Mouse (Mus musculus) hindbrain, embryonic 15.5 days (tissue): ENCODE measurements around the gene Mttp. TPM values are rescaled to one million over a fixed set of nuclear protein-coding genes. Genes with fewer than 3 reads are reported as not detected.

Experiments used
- ATAC-seq: fragments of 200-750 bp; cut with Nextera tagmentation; 2 replicates; pipeline ENCODE4 v1.8.0; 2017; ENCODE audit warnings: low read depth, moderate number of reproducible peaks, moderate TSS enrichment; ENCODE audit not compliant: low FRiP score
- H3K27ac ChIP-seq: fragments of 300-500 bp; sonication (generic); replicated peaks from 2 replicates; pipeline ENCODE4 v1.5.1; 2015; ENCODE audit warnings: mild to moderate bottlenecking, inconsistent platforms
- H3K27me3 ChIP-seq: fragments of 300-500 bp; sonication (generic); 2 replicates; pipeline ENCODE4 v1.6.1; 2015; ENCODE audit warnings: control low read depth, inconsistent platforms
- H3K36me3 ChIP-seq: fragments of 300-500 bp; sonication (generic); 2 replicates; pipeline ENCODE4 v1.6.1; 2015; ENCODE audit warnings: control low read depth, inconsistent platforms
- H3K4me1 ChIP-seq: fragments of 300-500 bp; sonication (generic); replicated peaks from 2 replicates; pipeline ENCODE4 v1.6.1; 2015; ENCODE audit warnings: control low read depth, inconsistent platforms
- H3K4me2 ChIP-seq: fragments of 300-500 bp; sonication (generic); 2 replicates; pipeline ENCODE4 v1.6.1; 2015; ENCODE audit warnings: moderate library complexity, mild to moderate bottlenecking, inconsistent platforms
- H3K4me3 ChIP-seq: fragments of 300-500 bp; sonication (generic); 2 replicates; pipeline ENCODE4 v1.5.1; 2015; ENCODE audit warnings: mild to moderate bottlenecking, inconsistent platforms
- H3K9ac ChIP-seq: fragments of 300-500 bp; sonication (generic); 2 replicates; pipeline ENCODE4 v1.6.1; 2015; ENCODE audit warnings: inconsistent platforms
- H3K9me3 ChIP-seq: fragments of 300-500 bp; sonication (generic); 2 replicates; pipeline ENCODE4 v1.6.1; 2016; ENCODE audit warnings: control low read depth, inconsistent platforms
- WGBS: fragments of 180-500 bp; shearing (Covaris S2); methylation state at CpG from one replicate; pipeline ENCODE4 v1.1.7; 2015; 5-methylcytosine and 5-hydroxymethylcytosine counted together
- polyA plus RNA-seq: library from polyadenylated mRNA; unstranded; fragments of >200 nt; fragmentation: Nextera tagmentation; extraction: Ambion mirVana; gene quantifications from 2 replicates; pipeline ENCODE4 v1.2.1, GENCODE M21; 2015

The Mttp gene
- polyA plus RNA-seq, 1 experiment from 2014 or later: 9.5 TPM

DNA sequence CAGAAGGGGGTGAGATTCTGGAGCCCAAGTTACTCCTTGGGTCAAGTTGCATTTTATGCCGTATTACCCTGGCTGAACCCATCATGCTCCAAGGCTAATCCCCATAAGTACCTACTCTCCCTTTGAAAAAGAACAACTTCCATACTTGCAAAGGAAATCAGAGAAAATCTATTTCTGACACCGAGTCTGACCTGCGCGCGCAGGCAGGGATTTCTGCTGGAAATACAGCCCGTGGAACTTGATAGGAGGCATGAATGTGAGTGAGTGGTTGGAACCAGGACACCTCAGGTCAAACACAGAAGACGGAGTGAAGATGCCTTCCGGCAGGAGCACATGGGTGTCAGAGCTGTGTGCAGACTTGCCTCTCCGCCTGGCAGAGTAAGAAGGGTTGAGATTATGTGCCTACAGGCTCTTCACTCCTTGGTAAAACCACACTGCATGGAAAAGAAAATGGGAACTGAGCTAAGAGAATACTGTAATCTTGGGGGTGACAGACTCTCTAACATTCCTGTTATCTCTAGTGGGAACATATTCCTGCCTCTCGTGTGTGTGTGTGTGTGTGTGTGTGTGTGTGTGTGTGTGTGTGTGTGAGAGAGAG lies 73.2 kb downstream of the Mttp start:
- ATAC-seq: no peak
- 82% methylated on average over 10 of the region's 10 CpGs for WGBS
- Histone ChIP-seq H3K4me1 (peaks cover 6% of the 10 kb centered on the region), H3K9ac (no peak overlapping the region), H3K4me3 (no peak overlapping the region), H3K4me2 (no peak overlapping the region), H3K27me3 (no peaks in the 10 kb centered on the region), H3K36me3 (no peaks in the 10 kb centered on the region), H3K9me3 (no peaks in the 10 kb centered on the region), H3K27ac (no peak overlapping the region)

DNA sequence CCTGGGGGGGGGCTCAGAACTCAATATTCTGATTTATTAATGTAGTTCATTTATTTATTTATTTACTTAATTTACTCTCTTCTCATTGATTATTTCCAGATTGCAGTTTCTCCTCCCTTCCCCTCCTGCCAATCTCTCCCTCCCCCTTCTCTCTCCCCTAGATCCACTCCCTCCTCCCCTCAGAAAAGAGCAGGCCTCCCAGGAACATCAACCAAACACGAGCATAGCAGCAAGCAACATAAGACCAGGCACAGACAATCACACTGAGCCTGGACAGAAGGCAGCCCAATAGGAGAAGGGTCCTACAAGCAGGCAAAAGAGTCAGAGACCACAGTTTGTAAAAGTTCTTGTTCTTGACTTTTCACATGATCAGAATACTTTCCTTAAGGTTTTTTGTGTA lies 73.8 kb downstream of the Mttp start:
- WGBS: 10% methylated on average over 1 of the region's 1 CpGs
- H3K27me3 ChIP-seq: no peaks in the 10 kb centered on the region
- H3K4me3 ChIP-seq: no peak overlapping the region
- H3K4me2 ChIP-seq: no peak overlapping the region
- no peaks in the 10 kb centered on the region for H3K36me3 ChIP-seq
- no peak overlapping the region for H3K9ac ChIP-seq
- no peak overlapping the region for H3K27ac ChIP-seq
- ATAC-seq: no peak
- no peaks in the 10 kb centered on the region for H3K9me3 ChIP-seq
- peaks cover 12% of the 10 kb centered on the region for H3K4me1 ChIP-seq

DNA sequence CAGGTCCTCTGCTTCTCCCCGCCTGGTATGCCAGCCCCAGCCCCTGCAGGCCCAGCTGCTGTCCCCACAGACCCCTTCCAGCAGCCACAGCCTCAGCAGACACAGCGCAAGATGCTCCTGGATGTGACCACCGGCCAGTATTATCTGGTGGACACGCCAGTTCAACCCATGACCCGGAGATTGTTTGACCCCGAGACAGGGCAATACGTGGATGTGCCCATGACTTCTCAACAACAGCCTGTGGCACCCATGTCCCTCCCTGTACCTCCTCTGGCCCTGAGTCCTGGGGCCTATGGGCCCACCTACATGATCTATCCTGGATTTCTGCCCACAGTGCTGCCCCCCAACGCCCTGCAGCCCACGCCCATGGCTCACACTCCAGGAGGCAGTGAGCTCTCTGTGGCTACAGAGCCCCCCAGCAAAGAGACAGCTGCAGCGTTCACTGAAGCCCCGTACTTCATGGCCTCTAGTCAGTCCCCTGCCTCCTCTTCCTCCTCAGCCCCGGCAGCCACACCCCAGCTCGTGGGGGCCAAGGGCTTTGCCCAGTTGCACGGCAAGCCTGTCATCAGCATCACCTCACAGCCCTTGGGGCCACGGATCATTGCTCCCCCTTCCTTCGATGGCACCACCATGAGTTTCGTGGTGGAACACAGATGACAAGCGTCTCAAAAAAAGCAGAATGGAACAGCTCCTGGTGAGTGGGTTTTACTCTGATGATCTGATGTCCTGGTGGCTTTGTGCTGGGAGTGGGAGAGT lies 74.8 kb downstream of the Mttp start:
- WGBS: 60% methylated on average over 18 of the region's 18 CpGs
- no peak overlapping the region for H3K27ac ChIP-seq
- no peaks in the 10 kb centered on the region for H3K36me3 ChIP-seq
- no peak overlapping the region for H3K4me2 ChIP-seq
- ATAC-seq: no peak
- no peaks in the 10 kb centered on the region for H3K27me3 ChIP-seq
- H3K4me1 ChIP-seq: peaks cover 16% of the 10 kb centered on the region
- H3K9ac ChIP-seq: no peak overlapping the region
- H3K9me3 ChIP-seq: no peaks in the 10 kb centered on the region
- H3K4me3 ChIP-seq: no peak overlapping the region

DNA sequence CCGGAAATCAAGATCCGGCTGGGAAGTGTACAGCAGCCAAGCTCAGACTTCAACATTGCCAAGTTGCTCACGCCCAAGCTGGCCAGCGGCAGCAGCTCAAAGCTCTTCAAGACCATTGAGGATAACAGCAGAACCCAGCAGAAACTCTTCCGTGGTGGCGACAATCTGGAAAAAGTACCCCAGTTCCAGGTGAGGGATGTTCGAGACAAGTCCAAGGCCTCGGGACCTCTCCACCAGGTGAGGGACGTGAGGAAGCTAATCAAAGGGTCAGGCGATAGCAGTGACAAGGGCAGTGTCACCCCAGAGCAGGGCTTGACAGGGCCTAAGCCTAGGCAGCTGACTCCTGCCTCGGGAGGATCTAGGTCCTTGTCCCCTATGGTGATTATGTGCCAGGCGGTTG lies 76.7 kb downstream of the Mttp start:
- WGBS: over 99% methylated on average over 12 of the region's 12 CpGs
- Histone ChIP-seq H3K27me3 (no peaks in the 10 kb centered on the region), H3K27ac (no peak overlapping the region), H3K9me3 (no peaks in the 10 kb centered on the region), H3K9ac (no peak overlapping the region), H3K4me2 (no peak overlapping the region), H3K36me3 (no peaks in the 10 kb centered on the region), H3K4me1 (peaks cover 28% of the 10 kb centered on the region), H3K4me3 (no peak overlapping the region)
- ATAC-seq: no peak

DNA sequence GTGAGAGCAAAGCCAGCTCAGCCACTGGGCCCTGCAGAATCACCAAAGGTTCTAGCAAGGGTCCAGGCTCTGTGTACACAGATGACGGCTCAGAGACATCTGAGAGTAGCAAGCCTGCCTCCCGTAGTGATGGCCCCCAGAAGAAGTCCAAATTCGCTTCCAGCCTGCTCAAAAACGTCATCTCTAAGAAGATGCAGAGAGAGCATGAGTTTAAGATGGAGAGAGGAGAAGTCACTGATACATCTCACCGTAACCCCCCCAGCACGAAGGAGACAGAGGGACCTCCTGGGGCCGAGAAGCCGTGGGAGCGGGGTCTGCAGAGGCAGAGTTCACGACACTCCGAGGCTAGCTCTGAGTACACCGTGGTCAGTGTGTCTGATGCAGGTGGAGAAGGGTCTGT lies 77.5 kb downstream of the Mttp start, which contains the start of gene Gm5105:
Gene Gm5105 (minus strand): TSS at position 101 of the 400 bp plus-strand sequence.
- ATAC-seq: no peak
- Histone ChIP-seq H3K9ac (no peak within 1 kb of the TSS), H3K4me2 (peak within 1 kb of the TSS; percentile 43), H3K36me3 (no peaks in the 10 kb centered on the region), H3K4me3 (peak within 1 kb of the TSS; percentile 5; the same call in 1 of the 2 replicates), H3K27ac (no peak within 1 kb of the TSS), H3K9me3 (no peaks in the 10 kb centered on the region), H3K27me3 (no peaks in the 10 kb centered on the region), H3K4me1 (peaks cover 28% of the 10 kb centered on the region)
- 90% methylated on average over 12 of the region's 12 CpGs for WGBS

DNA sequence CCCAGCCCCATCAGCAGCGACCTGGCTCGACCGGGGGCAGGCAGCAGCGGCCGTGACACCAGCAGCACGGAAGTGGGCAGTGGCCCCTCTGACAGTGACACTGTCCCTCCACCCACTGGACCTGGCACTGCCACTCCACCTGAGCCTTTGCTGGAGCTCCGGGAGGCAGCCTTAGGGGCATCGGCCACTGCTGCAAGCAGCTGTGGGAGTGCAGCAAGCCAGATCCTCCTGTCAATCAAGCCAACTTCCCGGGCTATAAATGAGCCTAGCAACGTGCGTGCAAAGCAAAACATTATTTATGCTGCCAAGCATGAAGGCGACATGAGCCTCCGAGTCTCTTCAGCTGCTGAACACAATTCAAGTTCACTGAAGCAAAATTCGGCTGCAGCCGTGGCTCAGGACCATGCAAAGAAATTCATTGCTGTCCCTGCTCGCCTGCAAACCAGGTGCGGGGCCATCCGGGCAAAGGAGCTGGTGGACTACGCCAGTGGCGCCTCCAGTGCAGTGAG lies 78.4 kb downstream of the Mttp start:
- Histone ChIP-seq H3K4me2 (peak overlapping the region; percentile 43), H3K36me3 (no peaks in the 10 kb centered on the region), H3K27me3 (no peaks in the 10 kb centered on the region), H3K9ac (no peak overlapping the region), H3K9me3 (no peaks in the 10 kb centered on the region), H3K4me1 (peaks cover 28% of the 10 kb centered on the region), H3K27ac (no peak overlapping the region), H3K4me3 (peak overlapping the region; percentile 5; the same call in 1 of the 2 replicates)
- 47% methylated on average over 20 of the region's 20 CpGs for WGBS
- peak; percentile 31; the same call in 1 of the 2 replicates for ATAC-seq

DNA sequence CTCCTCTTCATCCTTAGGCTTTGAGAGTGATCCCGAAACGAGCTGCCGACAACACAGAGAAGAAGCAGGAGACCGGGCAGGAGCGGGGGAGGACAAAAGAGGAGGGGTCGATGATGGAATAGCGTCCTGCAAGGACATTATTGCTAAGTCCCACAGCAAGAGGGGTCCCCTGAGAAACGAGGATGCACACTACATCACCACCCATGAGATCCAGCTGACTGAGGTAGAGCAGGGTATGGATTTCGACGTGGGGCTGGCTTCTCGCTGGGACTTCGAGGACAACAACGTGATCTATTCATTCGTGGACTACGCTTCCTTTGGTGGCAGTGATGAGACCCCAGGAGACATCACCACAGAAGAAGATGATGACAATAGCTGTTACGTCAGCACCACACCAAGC lies 78.8 kb downstream of the Mttp start:
- 66% methylated on average over 16 of the region's 16 CpGs for WGBS
- 0 out of 2 replicates have a peak, but pooled peaks have one; percentile 1 for ATAC-seq

DNA sequence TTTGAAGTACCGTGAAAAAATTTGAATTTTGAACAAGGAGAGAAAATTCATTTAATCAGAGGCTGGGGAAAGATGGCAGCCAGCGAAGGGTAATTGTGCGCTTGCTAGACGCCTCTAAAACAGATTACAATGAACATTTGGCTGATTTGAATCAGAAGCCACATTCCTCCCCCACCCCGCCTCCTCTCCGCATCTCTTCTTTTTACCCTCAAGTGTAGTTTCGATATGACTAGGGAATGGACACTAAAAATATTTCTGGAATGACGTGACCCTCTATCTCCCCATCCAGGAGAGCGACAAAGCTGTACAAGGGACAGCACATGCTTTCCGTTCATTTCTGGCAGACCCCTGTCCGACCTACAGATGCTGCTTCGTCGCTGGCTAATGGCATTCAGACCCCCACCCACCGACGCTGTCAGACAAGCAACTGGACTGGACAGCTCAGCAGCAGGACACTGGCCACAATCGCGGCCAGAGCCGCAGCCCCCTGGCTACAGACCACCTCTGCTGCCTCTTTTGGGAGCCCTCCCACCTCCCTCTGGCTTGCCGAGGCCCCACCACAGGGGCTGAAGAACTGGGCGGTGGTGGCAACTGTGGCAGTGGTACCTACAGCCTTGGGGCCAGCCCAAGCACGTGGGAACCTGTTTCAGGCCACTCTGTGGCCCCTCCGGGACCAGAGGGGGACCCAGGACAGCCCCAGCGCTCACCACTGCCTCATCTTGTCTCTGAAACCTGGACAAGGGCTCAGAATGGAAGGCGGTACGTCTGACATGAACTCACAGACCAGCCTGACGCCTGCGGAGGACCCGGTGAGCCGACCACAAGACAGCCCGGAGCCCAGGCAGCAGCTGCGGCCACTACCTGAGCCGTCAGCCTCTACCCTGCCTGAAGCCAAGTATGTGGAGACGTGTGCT lies 79.8 kb downstream of the Mttp start, which contains the start of gene 1110002E22Rik:
Gene 1110002E22Rik (plus strand): TSS at position 321 of the 914 bp plus-strand sequence.
- H3K27ac ChIP-seq: no peak within 1 kb of the TSS
- peaks cover 26% of the 10 kb centered on the region for H3K4me1 ChIP-seq
- no peaks in the 10 kb centered on the region for H3K36me3 ChIP-seq
- H3K9me3 ChIP-seq: no peaks in the 10 kb centered on the region
- ATAC-seq: no peak
- H3K4me3 ChIP-seq: no peak within 1 kb of the TSS
- WGBS: 67% methylated on average over 33 of the region's 33 CpGs
- H3K27me3 ChIP-seq: no peaks in the 10 kb centered on the region
- H3K4me2 ChIP-seq: peak within 1 kb of the TSS; percentile 17; the same call in 1 of the 2 replicates
- no peak within 1 kb of the TSS for H3K9ac ChIP-seq

More for the DNA sequence above, 78.8 kb downstream of the Mttp start:
- 0 out of 2 replicates have a peak overlapping the region, but pooled peaks have one; percentile 5 for H3K4me3 ChIP-seq
- no peaks in the 10 kb centered on the region for H3K36me3 ChIP-seq
- H3K4me2 ChIP-seq: peak overlapping the region; percentile 43
- H3K27ac ChIP-seq: no peak overlapping the region
- no peak overlapping the region for H3K9ac ChIP-seq
- peaks cover 28% of the 10 kb centered on the region for H3K4me1 ChIP-seq
- no peaks in the 10 kb centered on the region for H3K27me3 ChIP-seq
- no peaks in the 10 kb centered on the region for H3K9me3 ChIP-seq

DNA sequence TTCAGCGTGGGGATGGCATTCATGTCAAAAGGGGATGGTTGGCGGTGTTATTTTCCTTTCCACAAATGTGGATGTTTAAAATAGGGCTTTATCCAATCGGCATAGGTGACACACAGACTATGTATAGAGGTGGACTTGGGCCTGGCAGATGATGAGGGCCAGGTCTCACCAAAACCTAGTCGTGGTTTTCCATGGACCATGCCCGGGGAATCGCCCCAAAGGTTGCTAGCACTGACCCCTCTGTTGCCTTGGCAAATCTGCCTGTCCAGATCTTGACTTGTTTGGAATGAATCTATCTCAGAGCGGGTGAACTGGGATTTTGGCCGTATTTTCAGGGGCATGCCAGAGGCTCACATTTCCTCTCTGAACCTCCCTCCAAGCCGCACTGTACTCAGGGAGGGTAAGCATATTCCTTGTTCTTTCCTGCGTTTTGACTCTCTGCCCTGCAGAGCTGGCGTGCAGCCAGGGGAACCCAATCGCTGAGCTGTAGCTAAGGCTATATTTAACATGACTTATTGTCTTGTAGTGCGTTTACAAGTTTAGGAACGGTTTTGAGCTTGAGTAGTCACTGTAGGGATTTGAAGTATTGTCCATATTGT lies 80.9 kb downstream of the Mttp start:
- no peak overlapping the region for H3K27ac ChIP-seq
- 0 out of 2 replicates have a peak, but pooled peaks have one; percentile 24 for ATAC-seq
- no peak overlapping the region for H3K9ac ChIP-seq

DNA sequence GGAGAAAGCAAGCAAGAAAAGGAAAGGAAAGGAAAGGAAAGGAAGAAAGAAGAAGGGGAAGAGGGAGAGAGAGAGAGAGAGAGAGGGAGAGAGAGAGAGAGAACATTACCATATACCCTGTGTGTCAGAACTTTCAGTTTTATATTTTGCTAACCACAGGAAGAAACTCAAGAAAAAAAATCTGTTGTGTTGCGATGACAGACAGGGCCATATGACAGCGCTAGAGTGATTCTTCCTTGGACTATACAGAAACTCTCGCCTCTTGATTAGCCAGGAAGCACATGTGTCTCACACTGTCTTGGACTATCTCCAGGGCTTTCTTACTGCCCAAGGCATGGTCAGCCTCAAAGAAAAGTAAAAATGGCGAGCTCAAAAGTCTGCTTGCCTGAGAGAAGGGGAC lies 82.1 kb downstream of the Mttp start:
- Histone ChIP-seq H3K9ac (no peak overlapping the region), H3K4me1 (peaks cover 24% of the 10 kb centered on the region), H3K27me3 (no peaks in the 10 kb centered on the region), H3K4me2 (no peak overlapping the region), H3K4me3 (no peak overlapping the region), H3K36me3 (no peaks in the 10 kb centered on the region), H3K9me3 (no peaks in the 10 kb centered on the region), H3K27ac (no peak overlapping the region)
- ATAC-seq: no peak
- WGBS: 86% methylated on average over 4 of the region's 4 CpGs

More for the DNA sequence above, 80.9 kb downstream of the Mttp start:
- no peak overlapping the region for H3K4me3 ChIP-seq
- H3K4me2 ChIP-seq: peak overlapping the region; percentile 17; the same call in 1 of the 2 replicates
- no peaks in the 10 kb centered on the region for H3K36me3 ChIP-seq
- H3K27me3 ChIP-seq: no peaks in the 10 kb centered on the region
- no peaks in the 10 kb centered on the region for H3K9me3 ChIP-seq
- H3K4me1 ChIP-seq: peaks cover 24% of the 10 kb centered on the region
- WGBS: 56% methylated on average over 14 of the region's 14 CpGs

DNA sequence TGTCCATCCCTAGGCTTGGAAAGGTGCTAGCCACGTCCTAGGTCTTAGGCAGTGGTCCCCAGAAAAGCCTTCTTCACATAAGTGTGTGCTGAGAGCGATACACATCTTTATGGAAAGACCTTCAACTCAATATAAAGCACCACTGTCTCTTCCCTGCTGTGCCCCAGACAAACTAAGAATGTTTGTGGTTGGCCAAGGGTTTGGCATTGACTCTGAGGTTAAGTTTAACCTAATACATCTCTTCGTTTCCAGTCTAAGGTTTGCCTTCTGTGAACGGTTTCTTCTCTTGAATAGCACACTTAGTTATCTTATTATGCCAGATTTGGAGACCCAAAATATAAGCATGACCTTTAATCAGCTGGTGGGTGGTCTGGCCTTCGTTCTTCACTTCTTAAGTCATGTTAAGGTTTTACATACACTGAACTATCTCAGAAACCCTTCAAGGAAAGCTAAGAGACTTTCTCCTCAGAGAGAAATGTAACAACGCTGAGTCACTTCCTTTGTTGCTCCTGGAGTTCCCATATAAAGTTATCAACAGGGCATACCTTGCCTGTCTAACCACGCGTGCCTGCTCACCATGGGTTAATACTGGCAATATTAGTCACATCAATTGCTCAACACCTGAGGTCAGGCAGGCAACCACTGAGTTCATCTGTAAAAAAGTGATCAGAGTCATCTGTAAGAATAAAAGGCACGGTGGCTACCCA lies 83.4 kb downstream of the Mttp start:
- Histone ChIP-seq H3K9ac (no peak overlapping the region), H3K4me3 (no peak overlapping the region), H3K27ac (no peak overlapping the region), H3K36me3 (no peaks in the 10 kb centered on the region), H3K4me2 (no peak overlapping the region), H3K9me3 (no peaks in the 10 kb centered on the region), H3K27me3 (no peaks in the 10 kb centered on the region), H3K4me1 (peaks cover 20% of the 10 kb centered on the region)
- 89% methylated on average over 9 of the region's 9 CpGs for WGBS
- ATAC-seq: no peak
